Mouse (Mus musculus) retina, embryonic 14.5 days (tissue): ENCODE data around the gene Zc2hc1c.
"Not testable (repeated sequence)": the region's sequence is repeated elsewhere in the genome, so short reads cannot be mapped to it uniquely, and the experiment has no call there.

Experiments
- DNase-seq: peaks from one replicate; pipeline ENCODE4 v3.0.0-alpha.2; 2015; ENCODE audit warnings: low spot score

The Zc2hc1c gene

DNA sequence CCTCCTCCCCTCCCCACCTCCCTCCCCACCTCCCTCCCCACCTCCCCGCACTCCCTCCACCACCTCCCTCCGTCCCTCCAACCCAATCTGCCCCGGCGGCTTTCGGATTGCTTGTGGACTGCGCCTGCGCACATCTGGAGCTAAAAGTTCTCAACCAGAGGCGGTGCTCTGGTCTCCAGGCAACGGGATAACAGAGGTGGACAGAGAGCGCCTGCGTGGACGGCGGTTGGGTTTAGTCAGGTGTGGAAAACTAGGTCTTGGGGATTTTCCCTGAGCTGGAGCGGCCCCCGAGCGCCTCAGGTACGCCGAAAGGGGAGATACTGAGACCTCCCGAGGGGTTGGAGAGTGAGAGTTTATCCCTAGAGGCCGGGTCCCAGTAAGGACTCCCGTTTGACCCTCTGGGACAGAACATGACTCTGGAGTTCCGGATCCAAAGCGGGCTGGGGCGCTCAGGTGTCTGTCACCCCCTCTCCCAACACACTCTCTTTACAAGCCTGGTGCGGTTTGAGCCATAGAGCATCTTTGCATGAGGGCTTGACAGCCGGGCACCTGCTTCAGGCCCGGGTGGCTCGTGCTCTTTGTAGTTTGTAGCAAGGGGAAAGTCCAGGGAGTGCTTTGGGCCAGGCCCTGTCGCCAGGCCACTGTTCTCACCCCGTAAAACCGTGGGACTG, at the start of gene Zc2hc1c:
Gene Zc2hc1c, plus strand, starts transcription at position 106 of the 671 bp plus-strand sequence.
- peak; percentile 95 for DNase-seq

DNA sequence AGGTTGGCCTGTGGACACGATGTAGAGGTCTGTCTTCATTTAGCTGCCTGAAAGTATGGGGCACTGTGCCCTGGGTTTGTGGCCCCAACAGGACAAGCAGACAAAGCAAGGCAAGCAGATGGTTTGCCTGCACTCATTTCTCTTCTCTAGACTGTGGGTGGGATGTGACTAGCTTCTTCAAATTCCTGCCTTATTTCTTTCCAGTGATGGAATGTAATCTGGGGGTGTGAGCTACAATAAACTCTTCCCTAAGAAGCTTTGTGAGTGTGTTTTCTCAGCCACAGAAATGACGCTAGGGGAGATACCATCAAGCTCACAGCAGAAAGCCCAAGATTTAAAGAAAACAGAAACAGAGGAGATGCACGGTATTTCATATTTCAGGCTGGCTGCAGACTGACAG, 36.3 kb upstream of the Zc2hc1c start:
- no peak for DNase-seq

DNA sequence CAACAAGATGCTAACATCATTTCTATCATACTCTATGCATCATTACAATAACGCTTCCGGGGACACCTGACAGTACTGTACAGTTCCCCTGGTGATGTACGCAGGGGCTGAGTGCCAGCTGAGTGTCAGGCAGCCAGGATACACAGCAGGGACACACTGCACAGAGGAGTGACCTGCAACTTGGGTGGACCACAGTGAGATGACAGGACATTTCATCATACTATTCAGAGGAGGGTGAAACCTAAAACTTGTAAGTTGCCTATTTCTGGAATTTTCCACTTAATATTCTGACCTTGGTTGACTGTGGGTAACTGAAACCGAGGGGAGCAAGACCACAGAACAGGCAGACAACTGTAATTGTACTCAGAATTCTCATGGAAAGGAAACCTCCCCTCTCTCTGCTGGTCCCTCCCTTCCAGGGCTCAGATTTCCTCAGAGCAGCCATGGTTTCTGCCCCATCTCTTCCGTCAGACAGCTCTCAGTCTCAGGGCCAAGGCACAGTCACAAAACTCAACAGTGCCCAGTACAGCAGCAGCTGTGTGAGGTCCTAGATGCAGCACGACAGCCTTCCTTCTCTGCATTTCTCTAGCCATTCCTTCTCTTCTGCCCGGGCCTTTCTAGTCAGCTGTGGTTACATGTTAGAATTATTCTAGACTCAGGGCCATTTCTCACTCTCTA, 32.2 kb upstream of the Zc2hc1c start:
- no peak for DNase-seq

DNA sequence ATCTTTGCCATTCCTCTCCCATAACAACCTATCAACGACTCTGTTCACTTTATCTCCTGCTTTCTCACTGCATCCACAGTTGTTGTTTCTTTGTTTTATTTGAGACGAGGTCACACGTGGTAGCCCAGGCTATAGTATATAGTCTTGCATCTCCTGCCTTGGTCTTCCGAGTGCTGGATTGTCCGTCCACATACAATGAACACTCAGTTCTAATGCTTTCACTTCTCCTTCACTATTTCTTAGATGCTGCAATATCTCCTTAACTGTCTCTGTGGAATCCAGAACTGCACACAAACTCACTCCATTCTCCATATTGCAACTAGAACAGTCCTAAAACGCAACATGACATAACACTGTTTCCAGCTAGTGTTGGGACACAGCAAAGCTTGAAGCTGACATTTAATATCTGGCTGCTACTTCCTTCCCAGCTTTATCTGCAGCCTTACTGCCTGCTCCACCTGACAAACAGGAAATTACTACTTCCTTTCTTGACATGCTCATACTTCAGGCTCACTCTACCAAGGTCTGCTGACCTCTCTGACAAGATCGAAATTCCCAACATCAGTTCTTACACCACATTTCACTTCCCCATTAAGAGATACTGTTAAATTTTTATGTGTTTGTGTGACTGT, 31.3 kb upstream of the Zc2hc1c start:
- no peak for DNase-seq

DNA sequence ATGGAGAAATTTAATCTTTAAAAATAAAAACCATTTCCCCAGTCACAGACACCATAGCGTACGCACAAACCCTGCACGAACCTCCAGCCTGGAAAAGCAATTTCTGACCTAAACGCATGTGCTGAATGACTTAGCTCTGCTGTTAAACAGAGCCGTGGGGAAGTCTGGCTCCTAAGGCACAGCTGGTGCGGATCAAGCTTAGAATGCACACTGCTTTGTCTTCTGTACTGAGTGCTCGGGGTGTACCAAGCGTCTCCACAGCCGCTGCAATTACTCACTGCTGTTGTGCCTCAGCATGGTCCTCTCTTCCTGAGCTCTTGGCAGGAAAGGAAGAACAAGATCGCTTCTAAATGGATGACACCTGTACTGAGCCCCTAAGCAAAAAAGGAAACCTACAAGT, 25.9 kb upstream of the Zc2hc1c start:
- no peak for DNase-seq

DNA sequence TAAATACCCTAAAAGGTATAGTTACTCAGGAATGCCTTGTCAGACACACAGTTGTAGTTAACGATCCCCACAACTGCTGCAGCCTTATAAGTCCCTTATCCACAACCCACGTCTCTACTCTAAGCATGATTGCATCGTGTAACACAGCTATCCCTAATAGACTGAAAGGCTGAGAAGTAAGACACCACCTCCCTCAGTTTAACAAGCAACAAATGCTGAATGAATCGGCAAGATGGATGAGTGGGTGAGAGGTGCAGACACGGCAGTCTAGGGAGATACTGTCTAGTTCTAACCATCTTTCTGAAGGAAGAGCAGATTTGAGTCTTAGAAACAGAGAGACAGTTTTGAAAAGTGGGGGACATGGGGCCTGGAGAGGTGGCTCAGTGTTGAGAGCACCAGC, 25.2 kb upstream of the Zc2hc1c start:
- DNase-seq = no peak

DNA sequence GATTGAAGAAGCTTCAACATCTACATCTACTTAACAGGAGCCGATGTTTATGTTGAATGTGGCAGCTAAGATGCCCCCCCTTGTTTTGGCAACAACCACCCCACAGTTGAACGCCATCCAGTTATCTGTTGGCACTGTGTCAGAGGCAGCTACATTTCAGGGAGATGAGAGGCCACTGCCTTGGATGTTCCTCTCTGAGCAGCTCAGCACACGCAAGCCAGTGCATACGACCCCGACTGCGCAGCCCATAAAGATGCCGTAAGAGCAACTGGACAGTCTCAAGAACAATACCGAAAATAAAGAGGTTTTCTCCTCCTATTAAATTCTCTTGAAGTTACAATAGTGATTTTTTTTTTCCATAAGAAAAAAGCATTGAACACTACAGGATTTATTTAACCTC, 23.9 kb upstream of the Zc2hc1c start:
- DNase-seq = no peak

DNA sequence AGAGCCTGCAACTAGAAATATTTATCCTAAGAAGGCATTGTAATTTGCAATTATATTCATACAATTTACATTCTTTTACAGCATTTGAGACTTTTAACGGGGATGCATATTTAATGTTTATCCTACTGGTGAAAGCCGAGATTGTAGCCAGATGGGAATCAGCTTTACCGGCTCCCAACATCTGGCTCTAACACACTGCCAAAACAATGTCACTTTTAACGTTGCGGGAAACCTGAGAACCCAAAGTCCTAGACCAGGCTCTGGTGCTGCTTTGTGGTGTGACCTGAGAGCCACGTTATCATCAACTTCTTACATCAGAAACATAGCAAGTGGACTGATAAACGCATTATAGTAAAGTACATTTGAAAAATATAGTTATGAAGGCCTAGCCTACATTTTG, 23.5 kb upstream of the Zc2hc1c start:
- no peak for DNase-seq

DNA sequence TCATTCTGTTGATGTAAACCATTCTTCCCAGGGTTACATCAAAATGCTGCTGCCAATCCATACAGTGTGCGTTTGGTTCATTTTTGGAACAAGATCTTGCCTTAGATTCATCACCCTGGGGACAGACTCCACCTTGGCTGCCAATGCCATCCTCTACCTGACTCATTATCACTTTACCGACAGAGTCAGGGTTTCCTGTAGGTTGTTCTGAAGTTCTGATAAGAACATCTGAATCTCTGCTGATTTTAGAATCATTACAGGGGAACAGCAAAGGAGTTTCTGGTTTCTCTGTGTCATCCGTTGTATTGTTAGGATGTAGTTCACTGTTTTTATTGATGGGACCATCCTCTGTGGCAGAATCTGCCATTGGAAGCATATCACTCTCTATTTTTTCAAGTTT, 22.1 kb upstream of the Zc2hc1c start:
- no peak for DNase-seq

DNA sequence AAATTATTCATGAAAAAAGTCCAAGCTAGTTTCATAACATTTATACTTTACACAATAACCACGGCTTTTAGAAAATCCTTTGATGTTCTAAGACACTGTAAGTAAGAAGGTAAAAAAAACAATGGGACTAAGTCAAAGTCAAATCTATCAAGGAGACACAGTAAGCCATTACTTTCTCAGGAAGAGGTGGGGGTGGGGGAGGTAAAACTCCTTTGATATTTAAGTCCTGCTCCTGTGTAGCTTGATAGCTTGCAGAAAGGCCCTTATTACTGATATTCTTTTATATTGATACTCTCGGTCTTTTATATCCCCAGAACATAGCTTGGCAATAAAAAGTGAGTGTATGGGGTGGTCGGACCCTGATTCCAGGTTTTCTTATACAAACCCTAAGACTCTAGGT, 18.6 kb upstream of the Zc2hc1c start:
- DNase-seq = no peak

DNA sequence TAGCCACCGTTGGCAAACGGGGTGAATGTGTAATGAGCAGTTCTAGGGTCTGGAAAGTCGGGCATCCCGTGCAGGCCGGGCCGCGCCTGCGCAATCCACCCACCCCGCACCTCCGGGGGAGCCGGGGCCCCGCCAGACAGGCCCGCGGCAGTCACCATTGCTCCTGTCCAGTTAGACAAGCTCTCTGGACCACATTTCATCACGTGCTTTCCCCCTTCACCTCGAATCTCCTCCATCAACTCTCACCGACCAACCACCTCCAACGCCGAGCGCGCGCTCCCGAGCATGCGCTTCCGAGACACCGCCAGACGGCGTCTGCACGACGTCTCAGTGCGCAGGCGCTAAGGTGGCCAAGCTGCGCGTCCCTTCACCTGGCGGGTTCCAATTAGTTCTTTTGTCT, 18.1 kb upstream of the Zc2hc1c start, which contains the start of gene Mlh3:
Gene Mlh3, minus strand, starts transcription at position 281 of the 400 bp plus-strand sequence.
- DNase-seq = peak; percentile 85

DNA sequence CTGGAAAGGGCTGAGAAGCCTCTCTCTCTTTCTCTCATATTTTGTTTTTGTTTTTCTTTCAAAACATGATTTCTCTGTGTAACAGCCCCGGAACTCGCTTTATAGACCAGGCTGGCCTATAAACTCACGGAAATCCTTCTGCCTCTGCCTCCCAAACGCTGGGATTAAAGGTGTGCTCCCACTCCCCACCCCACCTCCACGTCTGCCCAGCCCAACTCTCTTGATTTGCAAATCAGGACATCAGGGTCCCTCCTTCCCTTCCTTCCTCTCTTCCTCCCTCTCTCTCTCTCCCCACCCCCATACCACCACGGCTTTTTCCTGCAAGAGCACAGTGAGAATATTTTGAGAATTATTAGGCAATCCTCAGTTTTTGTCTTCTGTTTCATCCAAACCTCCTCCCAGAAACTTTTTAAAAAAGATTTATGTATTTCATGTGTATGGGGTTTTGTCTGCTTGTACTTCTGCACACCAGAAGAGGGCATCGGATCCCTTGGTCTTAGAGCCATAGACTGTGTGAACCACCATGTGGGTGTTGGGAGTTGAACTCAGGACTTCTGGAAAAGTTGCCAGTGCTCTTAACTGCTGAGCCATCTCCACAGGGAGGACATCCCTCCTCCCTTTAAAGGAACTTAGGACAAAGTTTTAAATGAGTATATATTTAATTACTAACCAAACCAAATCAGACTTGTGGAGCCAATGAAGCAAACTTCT, 17.1 kb upstream of the Zc2hc1c start:
- DNase-seq = no peak

DNA sequence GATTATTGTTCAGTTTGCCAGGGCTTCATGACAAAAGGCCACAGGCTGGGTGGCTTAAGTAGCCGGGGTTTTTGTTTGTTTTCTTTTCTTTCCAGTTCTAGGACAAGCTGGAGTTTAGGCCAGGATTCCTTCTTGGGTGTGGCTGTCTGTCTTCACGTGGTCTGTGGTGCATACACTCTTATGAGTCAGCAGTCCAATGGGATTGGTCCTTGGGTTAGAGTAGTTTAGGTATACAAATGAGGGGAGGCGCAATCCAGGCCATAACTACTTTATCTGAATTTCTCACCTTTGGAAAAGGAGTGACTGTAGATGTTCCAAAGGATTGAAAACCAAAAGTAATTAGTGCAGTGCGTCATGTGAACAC, 16.6 kb upstream of the Zc2hc1c start:
- no peak for DNase-seq

DNA sequence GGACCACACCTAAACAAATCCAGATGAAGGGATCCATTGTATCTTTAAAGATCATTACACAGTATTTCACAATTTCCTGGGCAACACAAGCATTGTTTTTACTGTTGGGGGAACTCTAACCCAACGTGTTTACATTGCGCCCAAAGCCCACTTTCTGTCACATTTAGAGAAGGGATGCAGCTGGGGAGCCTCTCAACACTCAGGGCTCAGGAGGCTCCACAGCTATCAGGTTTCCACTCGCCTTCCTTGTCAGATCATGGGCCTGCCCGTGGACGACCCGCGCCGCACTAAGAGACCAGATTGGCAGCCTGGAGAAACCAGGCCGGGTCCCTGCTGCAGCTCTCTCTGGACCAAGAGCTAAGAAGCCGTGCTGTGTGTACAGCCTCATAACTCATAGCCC, 14.9 kb upstream of the Zc2hc1c start:
- no peak for DNase-seq

DNA sequence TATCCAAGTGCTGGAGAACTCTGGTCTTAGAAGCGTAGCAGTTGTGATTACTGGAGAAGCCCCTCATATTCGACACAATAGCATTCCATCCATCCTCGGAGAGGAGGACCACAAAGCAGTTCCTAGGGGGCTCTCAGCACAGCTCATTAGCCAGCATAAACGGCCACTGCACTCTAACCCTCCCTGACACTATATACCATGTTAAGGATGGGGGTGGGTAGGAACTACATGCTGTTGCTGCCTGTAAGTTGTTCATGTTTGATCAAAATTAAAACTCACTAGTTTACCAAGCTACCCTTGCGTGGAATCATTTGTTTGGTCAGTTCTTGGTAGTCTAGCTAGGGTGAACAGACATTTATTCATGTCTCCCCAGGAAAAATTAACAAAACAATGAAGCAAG, 12.1 kb upstream of the Zc2hc1c start:
- peak; percentile 66 for DNase-seq

DNA sequence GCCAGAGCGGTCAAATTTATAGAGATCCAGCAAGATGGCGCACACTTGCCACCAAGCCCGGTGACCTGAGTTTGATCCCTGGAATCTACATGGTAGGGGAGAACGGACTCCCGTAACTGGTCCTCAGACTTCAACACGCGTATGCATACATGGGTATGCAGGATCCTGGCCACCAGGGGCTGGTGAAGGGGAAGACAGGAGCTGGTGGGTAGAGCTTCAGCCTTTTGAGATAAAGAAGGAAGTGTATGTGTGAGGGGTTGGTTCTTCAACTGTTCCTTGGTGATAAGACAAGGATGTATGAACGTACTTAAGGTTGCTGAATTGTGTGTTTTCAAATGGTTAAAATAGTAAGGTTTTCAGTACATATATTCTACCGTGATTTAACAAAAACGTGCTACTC, 9.5 kb upstream of the Zc2hc1c start:
- DNase-seq = no peak

DNA sequence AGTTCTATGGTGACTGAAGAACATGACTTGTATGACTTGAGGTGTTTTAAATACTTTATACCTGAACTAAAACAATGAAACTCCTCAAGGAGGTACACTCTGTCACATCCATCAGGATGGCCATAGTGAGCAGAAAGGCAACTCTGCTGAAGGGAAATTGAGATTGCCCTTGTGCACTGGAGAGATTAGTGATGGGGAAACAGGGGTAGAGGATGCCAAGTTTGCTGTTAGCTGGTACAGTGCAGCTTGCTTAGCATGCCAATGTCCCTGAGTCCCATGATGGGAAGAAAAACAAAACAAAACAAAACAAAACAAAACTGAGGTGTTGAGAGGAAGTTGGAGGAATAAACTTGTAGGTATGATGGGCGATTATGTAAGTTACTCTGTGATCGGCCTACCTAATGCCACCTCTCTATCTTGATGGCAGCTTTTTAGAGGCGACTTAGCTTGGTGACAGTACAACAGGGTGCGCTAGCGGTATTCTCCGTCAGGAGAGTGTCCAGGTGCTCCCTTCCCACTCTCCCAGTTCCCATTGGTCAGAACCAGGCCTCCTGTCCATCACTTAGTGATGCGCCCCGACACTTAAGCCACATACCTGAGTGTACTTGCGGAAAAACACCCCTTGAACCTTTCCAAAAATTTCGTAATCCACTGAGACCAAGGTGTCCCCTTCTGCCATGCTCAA, 8.9 kb upstream of the Zc2hc1c start:
- DNase-seq = no peak

DNA sequence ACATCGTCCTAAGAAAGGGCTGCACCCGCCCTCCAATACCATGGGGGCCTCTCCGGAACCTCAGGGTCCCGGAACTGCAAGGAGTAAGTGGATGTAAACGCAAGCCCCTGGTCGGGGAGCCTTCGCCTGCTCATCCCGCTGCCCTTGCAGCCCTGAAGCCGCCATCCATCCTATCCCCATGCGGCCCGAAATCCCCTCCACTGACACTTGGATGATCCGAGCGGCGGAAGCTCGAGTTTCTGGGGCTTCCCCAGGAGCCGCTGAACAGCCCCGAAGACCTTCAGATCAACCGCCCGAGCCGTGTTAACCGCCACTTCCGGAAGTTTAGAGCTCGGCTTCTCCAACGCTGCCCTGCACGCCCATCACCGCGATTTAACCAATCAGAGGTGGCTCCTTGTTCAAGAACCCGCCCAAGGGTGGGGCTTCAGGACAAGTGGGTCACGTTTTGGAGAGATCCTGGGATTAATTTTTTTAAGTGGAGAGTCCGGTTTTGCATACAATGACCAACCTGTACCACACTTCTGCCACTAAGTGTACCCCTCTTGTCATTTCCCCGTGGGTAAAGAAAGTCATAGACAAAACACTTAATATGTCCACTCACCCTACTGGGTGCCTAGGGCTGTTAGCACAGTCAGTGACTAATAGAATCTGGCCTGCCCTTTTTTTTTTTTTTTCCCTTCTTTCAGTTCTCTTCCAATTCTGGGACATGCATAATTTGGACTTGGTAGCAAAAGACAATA, 8.1 kb upstream of the Zc2hc1c start:
- DNase-seq = peak; percentile 99

DNA sequence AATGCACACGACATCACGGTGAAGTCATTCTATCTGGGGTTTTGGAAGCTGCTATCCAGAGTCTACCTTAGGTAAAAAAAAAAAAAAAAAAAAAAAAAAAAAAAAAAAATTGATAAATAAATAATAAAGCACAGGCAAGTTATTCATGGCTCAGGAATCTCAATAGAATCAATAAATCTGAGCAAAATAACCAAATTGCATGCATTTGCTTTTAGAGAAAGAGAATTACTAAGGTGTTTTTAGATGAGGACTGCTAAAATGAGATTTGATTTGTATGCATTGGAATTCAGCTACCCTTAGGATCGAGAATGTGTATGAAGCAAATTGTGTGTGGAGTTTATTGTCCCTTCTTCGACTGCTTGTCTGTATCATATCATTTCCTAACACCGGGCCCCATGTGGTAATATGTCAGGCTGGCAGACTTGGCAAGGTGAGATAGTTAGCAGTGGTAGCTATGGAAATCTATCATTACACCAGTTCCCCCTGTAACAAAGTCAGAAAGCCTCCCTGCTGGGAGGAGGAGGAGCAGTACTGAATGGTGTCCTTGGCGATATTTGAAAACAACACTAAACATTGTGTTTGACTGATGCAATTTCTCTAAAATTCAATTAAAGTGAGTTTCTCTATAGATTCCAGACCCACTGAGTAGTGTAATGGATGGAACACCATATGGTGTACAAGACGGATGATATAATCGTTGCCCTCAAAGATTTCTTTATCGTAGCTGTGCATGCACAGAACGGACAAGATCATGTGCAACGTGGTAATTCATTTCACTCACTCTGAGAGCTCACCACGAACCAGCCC, 7.3 kb upstream of the Zc2hc1c start:
- DNase-seq = no peak

DNA sequence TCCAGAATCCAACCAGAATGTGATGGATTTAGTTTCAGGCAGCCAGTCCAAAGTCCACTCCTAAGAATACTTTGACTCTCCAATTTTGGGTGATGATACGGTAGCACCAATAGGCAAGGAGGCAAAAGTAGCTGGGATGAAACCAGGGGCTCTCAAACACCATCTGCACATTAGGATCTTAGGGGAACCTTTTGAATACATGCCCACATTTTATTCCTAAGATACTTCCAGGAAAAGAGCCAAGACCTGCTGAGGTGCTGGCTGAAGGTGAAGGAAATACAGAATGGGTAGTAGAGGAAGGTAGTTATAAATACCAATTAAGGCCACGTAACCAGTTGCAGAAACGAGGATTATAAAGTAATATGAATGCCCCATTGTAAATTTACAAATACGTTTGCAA, 6.6 kb upstream of the Zc2hc1c start:
- not testable (repeated sequence) for DNase-seq

DNA sequence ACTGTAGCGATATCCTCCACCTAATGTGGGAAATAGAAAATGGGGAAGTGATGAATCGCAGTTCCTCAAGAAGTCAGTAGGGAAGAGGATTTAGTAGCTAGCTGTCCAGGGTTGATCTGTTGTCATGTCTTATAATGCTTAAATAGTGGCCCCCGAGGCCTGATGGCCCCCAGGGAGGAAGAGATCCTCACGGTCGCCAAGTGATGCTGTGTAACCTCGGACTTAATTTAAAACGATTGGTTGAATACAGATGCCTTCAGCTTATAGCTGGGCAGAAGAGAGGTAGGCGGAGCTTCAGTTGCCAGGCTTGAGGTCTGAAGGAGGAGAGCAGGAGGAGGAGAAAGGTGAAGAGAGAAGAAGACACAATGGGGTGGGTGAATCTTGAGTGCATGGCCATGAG, 4.1 kb upstream of the Zc2hc1c start:
- DNase-seq = no peak
